Mouse (Mus musculus): ENCODE results near the gene Atf7ip. TPM values are rescaled to one million over a fixed set of nuclear protein-coding genes. Genes with fewer than 3 reads are reported as not detected.

Gene Atf7ip
- total and polyA plus RNA-seq, 2 experiments from 2014 or later: 16.5 to 54.5 TPM

DNA sequence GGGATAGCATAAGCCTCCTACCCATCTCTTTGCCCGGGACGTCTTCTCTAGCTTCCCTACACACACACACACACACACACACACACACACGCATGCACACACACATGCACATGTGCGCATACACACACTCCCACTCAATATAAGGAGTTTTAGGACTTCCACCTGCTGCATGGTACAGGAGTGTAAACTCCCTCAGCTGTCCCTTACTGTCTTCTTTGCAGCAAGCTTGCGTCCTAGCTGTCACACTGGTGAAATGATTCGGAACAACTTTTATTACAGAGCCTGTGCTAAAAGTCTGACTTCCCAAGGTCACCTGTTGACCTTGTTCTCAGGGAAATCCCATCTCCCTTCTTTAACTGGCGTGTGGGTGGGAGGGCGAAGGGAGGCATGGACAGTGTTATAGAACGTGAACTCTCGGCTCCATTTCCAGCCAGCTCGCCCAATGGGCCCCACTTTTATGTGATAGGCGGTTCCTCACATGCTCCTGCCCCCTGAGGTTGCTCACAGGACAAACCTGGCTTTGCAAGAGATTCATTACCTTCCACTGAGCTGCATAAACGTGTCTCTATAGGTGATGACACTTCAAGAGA is 126.1 kb downstream of the Atf7ip start:
- Histone ChIP-seq H3K4me1 (ENCODE audit: control insufficient read depth, insufficient read depth) (no peaks in the 10 kb centered on the region), H3K4me2 (ENCODE audit: low read depth, low read length) (no peak overlapping the region), H3K36me3 (replicated peaks; ENCODE audit: control insufficient read depth, insufficient read depth, low read length) (no peaks in the 10 kb centered on the region), H3K9ac (replicated peaks; ENCODE audit: low read depth, low read length) (no peak overlapping the region), H3K27ac (ENCODE audit: low read depth) (no peak overlapping the region), H3K4me3 (ENCODE audit: low read depth, low read length) (no peak overlapping the region), H3K9me3 (replicated peaks; ENCODE audit: control insufficient read depth, low read length) (no peaks in the 10 kb centered on the region), H3K27me3 (ENCODE audit: control insufficient read depth, insufficient read depth, low read length) (no peaks in the 10 kb centered on the region)
- no peak for ATAC-seq (ENCODE audit: insufficient read depth, low read depth)
- no peak for TF ChIP-seq CTCF (IDR thresholded peaks at IDR 0.05; ENCODE audit: low read depth)
- DNase-seq (ENCODE audit: low spot score): no peak
- WGBS: 75% methylated on average over 13 of the region's 13 CpGs

DNA sequence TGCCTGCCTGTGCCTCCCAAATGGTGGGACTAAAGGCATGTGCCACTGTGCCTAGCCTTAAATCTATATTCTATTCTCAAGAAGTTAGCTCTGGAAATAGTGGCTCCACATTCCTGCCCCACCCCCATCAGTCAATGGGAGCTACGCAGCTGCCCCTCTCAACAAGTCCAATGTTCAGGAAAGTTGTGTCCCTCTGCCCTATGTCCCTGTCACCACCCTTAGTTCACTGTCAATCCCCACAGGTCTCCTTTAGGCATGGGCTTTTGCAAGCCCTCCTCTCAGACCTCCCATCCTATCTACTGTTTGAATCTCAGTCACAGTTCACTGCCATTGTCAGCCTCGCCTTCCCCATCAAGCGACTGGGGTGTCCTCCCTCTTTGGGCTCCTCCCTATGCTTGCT is 127.2 kb downstream of the Atf7ip start:
- DNase-seq (ENCODE audit: low spot score) (no peak), ATAC-seq (ENCODE audit: insufficient read depth, low read depth) (no peak)
- 84% methylated on average over 3 of the region's 3 CpGs for WGBS
- Histone ChIP-seq H3K4me3 (ENCODE audit: low read depth, low read length) (no peak overlapping the region), H3K36me3 (replicated peaks; ENCODE audit: control insufficient read depth, insufficient read depth, low read length) (no peaks in the 10 kb centered on the region), H3K9me3 (replicated peaks; ENCODE audit: control insufficient read depth, low read length) (no peaks in the 10 kb centered on the region), H3K4me2 (ENCODE audit: low read depth, low read length) (no peak overlapping the region), H3K27me3 (ENCODE audit: control insufficient read depth, insufficient read depth, low read length) (no peaks in the 10 kb centered on the region), H3K27ac (ENCODE audit: low read depth) (no peak overlapping the region), H3K9ac (replicated peaks; ENCODE audit: low read depth, low read length) (no peak overlapping the region), H3K4me1 (ENCODE audit: control insufficient read depth, insufficient read depth) (no peaks in the 10 kb centered on the region)
- no peak for TF ChIP-seq EP300 (IDR thresholded peaks at IDR 0.05; ENCODE audit: low read depth)
- TF ChIP-seq CTCF (IDR thresholded peaks at IDR 0.05; ENCODE audit: low read depth): no peak

DNA sequence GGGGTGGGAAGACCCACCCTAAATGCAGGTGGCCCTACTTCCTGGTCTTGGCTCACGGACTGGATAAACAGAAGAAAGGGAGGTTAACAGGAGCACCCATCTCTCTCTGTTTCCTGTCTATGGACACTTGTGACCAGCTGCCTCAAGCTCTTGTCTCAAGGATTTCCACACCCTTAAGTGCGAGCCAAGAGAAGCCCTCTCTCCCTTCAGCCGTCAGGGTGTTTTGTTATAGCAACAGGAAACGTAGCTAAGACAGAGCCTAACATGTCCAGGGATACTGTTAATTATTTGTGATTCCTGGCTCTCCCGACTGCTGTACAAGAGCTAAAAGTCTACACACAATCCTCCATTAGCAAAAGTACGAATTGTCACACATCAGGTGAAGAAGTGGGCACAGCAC is 127.8 kb downstream of the Atf7ip start:
- Histone ChIP-seq H3K27ac (ENCODE audit: low read depth) (no peak overlapping the region), H3K4me2 (ENCODE audit: low read depth, low read length) (no peak overlapping the region), H3K27me3 (ENCODE audit: control insufficient read depth, insufficient read depth, low read length) (no peaks in the 10 kb centered on the region), H3K4me3 (ENCODE audit: low read depth, low read length) (no peak overlapping the region), H3K4me1 (ENCODE audit: control insufficient read depth, insufficient read depth) (no peaks in the 10 kb centered on the region), H3K9me3 (replicated peaks; ENCODE audit: control insufficient read depth, low read length) (no peaks in the 10 kb centered on the region), H3K36me3 (replicated peaks; ENCODE audit: control insufficient read depth, insufficient read depth, low read length) (no peaks in the 10 kb centered on the region), H3K9ac (replicated peaks; ENCODE audit: low read depth, low read length) (no peak overlapping the region)
- 41% methylated on average over 6 of the region's 6 CpGs for WGBS
- ATAC-seq (ENCODE audit: insufficient read depth, low read depth) (no peak), DNase-seq (ENCODE audit: low spot score) (no peak)
- no peak for TF ChIP-seq CTCF (IDR thresholded peaks at IDR 0.05; ENCODE audit: low read depth)
- no peak for TF ChIP-seq EP300 (IDR thresholded peaks at IDR 0.05; ENCODE audit: low read depth)

DNA sequence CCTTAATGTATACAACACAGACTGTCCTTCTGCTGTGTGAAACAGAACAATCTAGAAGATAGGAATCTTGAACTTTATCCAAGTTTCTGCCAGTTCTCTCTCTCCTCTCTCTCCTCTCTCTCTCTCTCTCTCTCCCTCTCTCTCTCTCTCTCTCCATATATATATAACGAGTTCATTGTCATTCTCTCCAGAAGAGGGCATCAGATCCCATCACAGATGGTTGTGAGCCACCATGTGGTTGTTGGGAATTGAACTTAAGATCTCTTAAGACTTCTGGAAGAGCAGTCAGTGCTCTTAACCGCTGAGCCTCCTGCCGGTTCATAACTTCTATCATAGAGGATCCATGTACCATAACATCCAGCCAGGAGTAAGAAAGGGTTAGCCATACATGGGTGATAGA is 129.0 kb downstream of the Atf7ip start:
- 67% methylated on average over 3 of the region's 3 CpGs for WGBS
- Histone ChIP-seq H3K4me2 (ENCODE audit: low read depth, low read length) (no peak overlapping the region), H3K9me3 (replicated peaks; ENCODE audit: control insufficient read depth, low read length) (no peaks in the 10 kb centered on the region), H3K9ac (replicated peaks; ENCODE audit: low read depth, low read length) (no peak overlapping the region), H3K36me3 (replicated peaks; ENCODE audit: control insufficient read depth, insufficient read depth, low read length) (no peaks in the 10 kb centered on the region), H3K27me3 (ENCODE audit: control insufficient read depth, insufficient read depth, low read length) (no peaks in the 10 kb centered on the region), H3K4me1 (ENCODE audit: control insufficient read depth, insufficient read depth) (no peaks in the 10 kb centered on the region), H3K27ac (ENCODE audit: low read depth) (no peak overlapping the region), H3K4me3 (ENCODE audit: low read depth, low read length) (no peak overlapping the region)
- DNase-seq (ENCODE audit: low spot score): no peak
- no peak for TF ChIP-seq EP300 (IDR thresholded peaks at IDR 0.05; ENCODE audit: low read depth)
- TF ChIP-seq CTCF (IDR thresholded peaks at IDR 0.05; ENCODE audit: low read depth): no peak; the same call in 1 of the 2 replicates
- no peak for ATAC-seq (ENCODE audit: insufficient read depth, low read depth)

DNA sequence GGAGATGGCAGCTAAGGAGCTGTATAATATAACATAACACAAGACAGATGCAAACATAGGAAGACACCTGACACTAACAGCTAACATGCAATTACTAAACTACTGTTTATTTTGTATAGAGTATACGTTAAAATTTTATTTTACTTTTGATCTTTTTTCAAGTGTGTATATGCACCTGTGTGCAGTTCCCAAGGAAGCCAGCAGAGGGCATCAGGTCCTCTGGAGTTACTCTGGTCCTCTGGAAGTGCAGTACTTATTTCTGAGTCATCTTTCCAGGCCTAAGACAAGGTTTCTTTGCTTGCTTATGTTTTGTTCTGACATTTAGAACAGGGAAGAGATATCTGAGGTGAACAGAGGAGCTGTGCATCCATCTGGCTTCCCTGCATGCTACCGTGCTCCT is 138.2 kb downstream of the Atf7ip start:
- Histone ChIP-seq H3K9me3 (replicated peaks; ENCODE audit: control insufficient read depth, low read length) (0 out of 2 replicates have a peak, but pooled peaks cover 4% of the 10 kb centered on the region), H3K4me2 (ENCODE audit: low read depth, low read length) (no peak overlapping the region), H3K4me3 (ENCODE audit: low read depth, low read length) (no peak overlapping the region), H3K27me3 (ENCODE audit: control insufficient read depth, insufficient read depth, low read length) (no peaks in the 10 kb centered on the region), H3K36me3 (replicated peaks; ENCODE audit: control insufficient read depth, insufficient read depth, low read length) (no peaks in the 10 kb centered on the region), H3K27ac (ENCODE audit: low read depth) (no peak overlapping the region), H3K9ac (replicated peaks; ENCODE audit: low read depth, low read length) (no peak overlapping the region), H3K4me1 (ENCODE audit: control insufficient read depth, insufficient read depth) (no peaks in the 10 kb centered on the region)
- 81% methylated on average over 2 of the region's 2 CpGs for WGBS
- TF ChIP-seq EP300 (IDR thresholded peaks at IDR 0.05; ENCODE audit: low read depth) (no peak), CTCF (IDR thresholded peaks at IDR 0.05; ENCODE audit: low read depth) (peak; percentile 22)
- ATAC-seq (ENCODE audit: insufficient read depth, low read depth): no peak
- DNase-seq (ENCODE audit: low spot score): no peak

DNA sequence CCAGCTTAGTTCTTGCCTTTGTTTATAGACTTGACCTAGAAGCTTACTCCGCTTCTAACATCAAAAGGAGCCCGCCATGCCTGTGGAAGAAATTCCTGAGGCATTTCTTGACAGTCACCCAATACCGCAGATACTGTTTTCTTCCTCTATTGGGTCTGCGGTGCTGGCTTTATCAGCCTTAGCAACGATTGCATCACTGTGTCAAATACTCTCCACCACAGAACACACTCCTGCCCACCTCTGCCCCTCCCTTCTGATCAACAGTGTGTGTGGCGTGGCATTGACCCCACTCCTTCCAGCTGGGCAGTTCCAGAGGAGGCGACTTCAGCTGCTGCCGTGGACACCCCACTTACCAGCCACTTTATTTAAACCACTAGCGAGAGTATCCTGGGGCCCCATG is 139.8 kb downstream of the Atf7ip start:
- Histone ChIP-seq H3K9ac (replicated peaks; ENCODE audit: low read depth, low read length) (no peak overlapping the region), H3K27me3 (ENCODE audit: control insufficient read depth, insufficient read depth, low read length) (no peaks in the 10 kb centered on the region), H3K4me1 (ENCODE audit: control insufficient read depth, insufficient read depth) (no peaks in the 10 kb centered on the region), H3K4me2 (ENCODE audit: low read depth, low read length) (no peak overlapping the region), H3K4me3 (ENCODE audit: low read depth, low read length) (no peak overlapping the region), H3K9me3 (replicated peaks; ENCODE audit: control insufficient read depth, low read length) (0 out of 2 replicates have a peak, but pooled peaks cover 4% of the 10 kb centered on the region), H3K36me3 (replicated peaks; ENCODE audit: control insufficient read depth, insufficient read depth, low read length) (no peaks in the 10 kb centered on the region), H3K27ac (ENCODE audit: low read depth) (no peak overlapping the region)
- 61% methylated on average over 9 of the region's 9 CpGs for WGBS
- no peak for TF ChIP-seq CTCF (IDR thresholded peaks at IDR 0.05; ENCODE audit: low read depth)
- no peak for TF ChIP-seq EP300 (IDR thresholded peaks at IDR 0.05; ENCODE audit: low read depth)
- DNase-seq (ENCODE audit: low spot score): no peak
- no peak for ATAC-seq (ENCODE audit: insufficient read depth, low read depth)
